Mouse (Mus musculus) kidney, postnatal 14 days (tissue): ENCODE data around the gene Ggcx.
"Not testable (repeated sequence)": the region's sequence is repeated elsewhere in the genome, so short reads cannot be mapped to it uniquely, and the experiment has no call there.

ENCODE experiments used
- DNase-seq: peaks from one replicate; pipeline ENCODE4 v3.0.0; 2022; ENCODE audit warnings: mixed read lengths

The Ggcx gene

DNA sequence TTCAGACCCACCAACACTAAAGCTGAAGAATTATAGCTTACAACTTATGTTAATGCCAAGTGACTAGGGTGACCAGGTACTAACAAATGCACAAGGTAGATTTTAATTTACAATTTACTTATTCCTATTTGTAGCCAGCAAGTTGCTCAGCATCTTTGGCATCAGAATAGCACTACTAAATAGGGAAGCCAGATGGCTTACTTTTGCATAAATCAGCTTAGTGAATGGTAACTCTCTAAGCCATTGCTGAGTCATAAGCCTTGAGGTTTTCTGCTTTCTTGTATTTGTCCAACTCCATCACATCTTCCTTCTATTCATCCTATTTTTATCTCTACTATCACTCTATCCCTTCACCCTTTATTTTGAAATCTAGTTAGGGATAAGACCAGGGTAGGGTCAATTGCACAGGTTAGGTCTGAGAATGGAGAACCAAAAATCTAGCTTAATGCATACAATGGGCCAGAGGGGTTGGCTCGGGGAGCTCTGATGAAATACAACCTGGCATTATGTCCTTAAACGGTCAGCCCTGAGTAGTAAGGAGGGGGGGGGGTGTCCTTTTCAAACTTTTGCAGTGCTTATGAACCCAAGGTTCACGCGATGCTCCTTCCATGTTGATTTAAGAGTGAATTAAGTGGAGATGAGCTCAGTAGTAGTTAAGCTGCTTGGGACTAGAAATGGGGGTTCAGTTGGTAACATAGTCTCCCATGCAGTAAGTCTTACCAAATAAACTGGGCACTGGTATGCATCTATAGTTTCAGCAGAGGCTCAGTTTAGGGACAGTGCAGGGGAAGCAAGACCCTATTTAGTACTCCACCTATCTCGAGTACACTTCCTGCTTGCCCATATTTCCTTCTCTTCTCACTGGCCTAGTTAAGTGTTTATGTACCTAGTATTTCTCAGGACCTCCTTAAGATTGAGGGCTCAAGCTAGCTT lies 17.1 kb downstream of the Ggcx start:
- DNase-seq: no peak

- DNase-seq: no peak
These were observed 18.0 kb downstream of the Ggcx start for GRCm38 (mm10) chr6:72432153-72432552.

GRCm38 (mm10) chr6:72438226-72438625 lies 24.1 kb downstream of the Ggcx start:
- DNase-seq: no peak

GRCm38 (mm10) chr6:72438862-72439354 lies 24.8 kb downstream of the Ggcx start:
- DNase-seq: peak; percentile 93

GRCm38 (mm10) chr6:72439355-72440185 lies 25.5 kb downstream of the Ggcx start, which contains the start of gene Mat2a:
Gene Mat2a (minus strand): TSS chr6:72439558.
- peak; percentile 96 for DNase-seq

- no peak for DNase-seq
These were observed 26.3 kb downstream of the Ggcx start for GRCm38 (mm10) chr6:72440186-72440990.

- DNase-seq: no peak
These were observed 29.0 kb downstream of the Ggcx start for GRCm38 (mm10) chr6:72442921-72443604.

DNA sequence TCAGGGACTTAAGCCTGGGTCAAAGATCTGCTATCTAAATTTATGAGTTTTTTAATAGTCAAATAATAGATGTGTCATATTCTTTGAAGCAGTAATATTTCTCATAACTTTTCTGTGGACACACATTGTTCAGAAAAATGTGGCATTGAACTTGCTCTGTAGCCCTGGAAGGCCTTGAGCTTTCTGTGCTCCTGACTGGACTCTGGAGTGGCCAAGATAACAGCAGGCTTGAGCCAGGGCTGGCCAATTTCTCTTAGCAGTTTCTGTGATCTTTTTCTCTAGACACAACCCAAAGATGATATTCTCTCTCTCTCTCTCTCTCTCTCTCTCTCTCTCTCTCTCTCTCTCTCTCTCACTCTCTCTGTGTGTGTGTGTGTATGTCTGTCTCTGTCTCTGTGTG lies 30.9 kb downstream of the Ggcx start:
- no peak for DNase-seq

- DNase-seq: no peak
These were observed 33.4 kb downstream of the Ggcx start for GRCm38 (mm10) chr6:72447487-72447886.

DNA sequence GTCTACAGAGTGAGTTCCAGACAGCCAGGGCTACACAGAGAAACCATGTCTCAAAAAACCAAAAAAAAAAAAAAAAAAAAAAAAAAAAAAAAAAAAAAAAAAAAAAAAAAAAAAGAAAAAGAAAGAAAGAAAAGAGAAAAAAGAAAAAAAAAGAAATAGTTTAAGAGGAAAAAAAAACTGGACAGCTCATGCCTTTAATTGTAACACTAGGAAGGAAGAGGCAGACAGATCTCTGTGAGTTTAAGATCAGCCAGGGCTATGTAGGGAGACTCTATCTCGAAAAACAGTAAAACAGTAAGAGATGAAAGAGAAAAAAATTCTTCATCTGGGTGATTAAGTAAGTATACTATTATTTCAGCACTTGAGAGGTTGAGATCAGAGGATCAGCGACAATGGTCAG lies 37.7 kb downstream of the Ggcx start:
- DNase-seq: not testable (repeated sequence)

- no peak for DNase-seq
These were observed 38.2 kb downstream of the Ggcx start for GRCm38 (mm10) chr6:72452329-72452728.

GRCm38 (mm10) chr6:72453578-72453977 lies 39.5 kb downstream of the Ggcx start:
- no peak for DNase-seq

- no peak for DNase-seq
These were observed 40.1 kb downstream of the Ggcx start for GRCm38 (mm10) chr6:72454072-72454746.

GRCm38 (mm10) chr6:72454833-72455373 lies 40.8 kb downstream of the Ggcx start:
- DNase-seq: no peak

DNA sequence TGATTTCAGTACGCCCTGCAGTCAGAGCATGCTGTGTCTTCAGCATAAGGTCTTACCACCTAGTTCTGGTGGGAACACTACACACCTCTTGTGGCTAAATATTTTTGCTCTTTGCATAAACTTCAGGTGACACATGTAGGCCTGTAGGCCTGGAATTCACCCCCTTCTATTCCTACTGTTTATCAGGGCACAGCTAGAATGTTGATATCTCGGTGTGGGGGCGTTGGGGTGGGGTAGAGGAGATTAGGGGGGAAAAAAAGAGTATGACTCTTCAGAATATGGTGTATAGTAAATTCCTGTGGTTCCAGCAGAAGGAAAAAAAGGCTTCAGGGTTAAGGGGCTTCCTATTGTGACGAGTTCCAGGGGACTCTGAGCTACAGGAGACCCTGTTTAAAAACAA lies 42.5 kb downstream of the Ggcx start:
- DNase-seq: no peak

GRCm38 (mm10) chr6:72458418-72458817 lies 44.3 kb downstream of the Ggcx start:
- DNase-seq: no peak

DNA sequence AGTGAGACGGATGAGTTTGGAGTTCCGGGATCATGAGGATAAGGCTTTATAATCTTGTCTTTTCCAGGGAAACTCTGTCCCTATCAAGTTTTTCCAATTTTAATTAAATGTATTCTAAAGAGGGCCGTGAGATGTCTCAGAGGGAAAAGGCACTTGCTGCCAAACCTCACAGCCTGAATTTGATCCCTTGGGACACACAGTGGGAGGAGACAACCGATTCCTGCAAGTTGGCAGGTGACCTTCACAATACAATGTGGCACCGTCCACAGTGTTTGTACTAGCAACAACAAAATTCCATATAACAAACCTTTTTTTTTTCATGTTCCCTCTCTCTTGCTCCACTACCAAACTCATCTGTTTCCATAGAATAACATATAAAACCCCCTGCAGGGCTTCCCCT lies 44.8 kb downstream of the Ggcx start:
- DNase-seq: no peak

- peak; percentile 39 for DNase-seq
These were observed 46.1 kb downstream of the Ggcx start for GRCm38 (mm10) chr6:72460036-72460801.

DNA sequence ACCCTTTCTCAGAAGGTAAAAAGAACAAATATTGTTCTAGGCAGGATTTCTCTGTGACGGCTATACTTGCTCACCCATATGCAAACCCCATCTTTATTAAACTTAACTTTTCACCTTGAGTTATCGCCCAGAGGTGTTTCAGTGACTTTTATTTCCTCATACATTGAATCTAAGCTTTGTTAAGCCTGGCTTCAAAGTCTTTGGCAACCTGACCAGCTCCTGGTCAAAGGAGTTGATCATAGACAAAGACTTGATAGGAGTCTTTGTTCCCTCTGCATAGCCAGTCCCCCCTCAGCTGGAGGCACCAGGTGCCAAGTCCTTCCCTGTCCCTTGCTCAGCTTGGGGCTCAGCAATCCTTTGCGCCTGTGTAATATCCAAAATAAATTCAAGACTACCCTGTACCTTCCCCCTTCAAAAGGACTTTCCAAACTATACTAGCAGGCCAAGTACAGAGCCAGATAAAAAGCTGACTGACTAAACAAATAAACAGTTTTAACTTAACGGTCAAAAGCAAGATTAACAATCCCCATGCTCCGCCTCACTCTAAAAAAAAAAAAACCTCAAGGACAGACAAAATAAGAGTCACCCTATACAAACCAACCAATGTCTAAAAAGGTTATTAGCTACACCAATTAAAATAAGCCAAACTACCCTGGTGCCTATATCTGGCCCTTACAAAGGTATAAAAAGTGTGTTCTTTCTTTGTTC lies 48.6 kb downstream of the Ggcx start:
- DNase-seq: not testable (repeated sequence)
